Mouse (Mus musculus) embryo, embryonic 10 days (tissue): Measurements from ENCODE around the gene Mvd.
A peak's percentile ranks its signal among the peaks of the same experiment; 100 is the strongest.

ENCODE experiments used
- DNase-seq: peaks from one replicate; pipeline ENCODE4 v3.0.0-alpha.2; 2015; ENCODE audit warnings: low spot score

Gene Mvd

GRCm38 (mm10) chr8:122443262-122444006 is at the start of gene Mvd:
Gene Mvd, minus strand, starts transcription at chr8:122443422.
- DNase-seq = peak; percentile 100

GRCm38 (mm10) chr8:122488387-122488786 is 45.2 kb upstream of the Mvd start:
- no peak for DNase-seq

GRCm38 (mm10) chr8:122484831-122485230 is 41.6 kb upstream of the Mvd start:
- DNase-seq = no peak

GRCm38 (mm10) chr8:122483877-122484276 is 40.7 kb upstream of the Mvd start:
- DNase-seq = no peak

GRCm38 (mm10) chr8:122482448-122482847 is 39.2 kb upstream of the Mvd start:
- DNase-seq = no peak

- DNase-seq = peak; percentile 95
Measured at GRCm38 (mm10) chr8:122475580-122476320, 32.5 kb upstream of the Mvd start, which contains the start of the genes Rnf166 and Ctu2. Gene Rnf166, minus strand, starts transcription at chr8:122476064. Gene Ctu2, plus strand, starts transcription at chr8:122476143.

GRCm38 (mm10) chr8:122474951-122475560 is 31.8 kb upstream of the Mvd start:
- DNase-seq = no peak

- DNase-seq = no peak
Measured at GRCm38 (mm10) chr8:122473911-122474421, 30.7 kb upstream of the Mvd start.

GRCm38 (mm10) chr8:122470691-122471090 is 27.5 kb upstream of the Mvd start:
- DNase-seq = no peak

GRCm38 (mm10) chr8:122469965-122470364 is 26.7 kb upstream of the Mvd start:
- DNase-seq = no peak

GRCm38 (mm10) chr8:122469407-122469806 is 26.2 kb upstream of the Mvd start:
- no peak for DNase-seq

- DNase-seq = no peak
Measured at GRCm38 (mm10) chr8:122467816-122468215, 24.6 kb upstream of the Mvd start.

GRCm38 (mm10) chr8:122464985-122465384 is 21.8 kb upstream of the Mvd start:
- DNase-seq = no peak

- DNase-seq = no peak
Measured at GRCm38 (mm10) chr8:122463651-122464640, 20.7 kb upstream of the Mvd start.

- no peak for DNase-seq
Measured at GRCm38 (mm10) chr8:122462510-122462909, 19.3 kb upstream of the Mvd start.

GRCm38 (mm10) chr8:122461473-122462148 is 18.4 kb upstream of the Mvd start:
- DNase-seq = no peak

- DNase-seq = peak; percentile 52
Measured at GRCm38 (mm10) chr8:122460524-122461472, 17.6 kb upstream of the Mvd start, which contains the start of gene Snai3. Gene Snai3, minus strand, starts transcription at chr8:122460733.

- DNase-seq = no peak
Measured at GRCm38 (mm10) chr8:122459990-122460389, 16.8 kb upstream of the Mvd start.

- DNase-seq = no peak
Measured at GRCm38 (mm10) chr8:122459218-122459900, 16.1 kb upstream of the Mvd start.
